Mouse (Mus musculus) myocyte (in vitro differentiated cells): Measurements from ENCODE around the gene Elmsan1. TPM values are rescaled to one million over a fixed set of nuclear protein-coding genes. Genes with fewer than 3 reads are reported as not detected.
A peak's percentile ranks its signal among the peaks of the same experiment; 100 is the strongest.

Experiments
- H3K27me3 ChIP-seq: one replicate; pipeline ENCODE4 v1.6.1; 2011; ENCODE audit not compliant: control insufficient read depth, insufficient read depth, insufficient read length
- H3K36me3 ChIP-seq: one replicate; pipeline ENCODE4 v1.6.1; 2011; ENCODE audit not compliant: control insufficient read depth, insufficient read depth
- H3K4me2 ChIP-seq: one replicate; pipeline ENCODE4 v1.6.1; 2011; ENCODE audit warnings: low read depth, control low read depth
- H3K4me3 ChIP-seq: one replicate; pipeline ENCODE4 v1.5.1; 2011; ENCODE audit warnings: mild to moderate bottlenecking, control low read depth, moderate library complexity
- H3K79me2 ChIP-seq: one replicate; pipeline ENCODE4 v1.6.1; 2011; ENCODE audit not compliant: control insufficient read depth, insufficient read depth
- H3ac ChIP-seq: one replicate; pipeline ENCODE4 v1.6.1; 2011; ENCODE audit not compliant: control insufficient read depth, insufficient read length
- CEBPB ChIP-seq: IDR thresholded peaks from 2 replicates; pipeline ENCODE4 v1.6.1; 2011; ENCODE audit warnings: mild to moderate bottlenecking, moderate library complexity; ENCODE audit not compliant: poor library complexity, insufficient read depth, severe bottlenecking
- E2F4 ChIP-seq: IDR thresholded peaks from one replicate; pipeline ENCODE4 v1.6.1; 2011; ENCODE audit warnings: mild to moderate bottlenecking, control low read depth, moderate library complexity; ENCODE audit not compliant: insufficient read depth
- MAX ChIP-seq: IDR thresholded peaks from one replicate; pipeline ENCODE4 v1.6.1; 2011; ENCODE audit warnings: low read depth, mild to moderate bottlenecking, control low read depth
- MYOD1 ChIP-seq, 3 experiments: IDR thresholded peaks; one replicate each; pipeline ENCODE4 v1.6.1; 2011; ENCODE audit warnings: control low read depth in 2 of 3, low read depth in 2 of 3, mild to moderate bottlenecking in 2 of 3, moderate library complexity in 1 of 3; ENCODE audit not compliant: insufficient read length in 2 of 3, control insufficient read depth in 1 of 3
- MYOG ChIP-seq, 3 experiments: IDR thresholded peaks; one replicate each; pipeline ENCODE4 v1.6.1; 2011; ENCODE audit warnings: control low read depth in 2 of 3, low read depth in 2 of 3, mild to moderate bottlenecking in 2 of 3; ENCODE audit not compliant: insufficient read length in 2 of 3, control insufficient read depth in 1 of 3, insufficient read depth in 1 of 3
- POLR2A ChIP-seq: IDR thresholded peaks from one replicate; pipeline ENCODE4 v1.6.1; 2011; ENCODE audit warnings: low read depth, mild to moderate bottlenecking, control low read depth, moderate library complexity; ENCODE audit not compliant: insufficient read length
- POLR2AphosphoS2 ChIP-seq: IDR thresholded peaks from one replicate; pipeline ENCODE4 v1.6.1; 2011; ENCODE audit warnings: low read depth, control low read depth; ENCODE audit not compliant: insufficient read length
- REST ChIP-seq: IDR thresholded peaks from one replicate; pipeline ENCODE4 v1.6.1; 2011; ENCODE audit warnings: mild to moderate bottlenecking, control low read depth, moderate library complexity; ENCODE audit not compliant: insufficient read depth, insufficient read length
- SRF ChIP-seq: IDR thresholded peaks from one replicate; pipeline ENCODE4 v1.6.1; 2011; ENCODE audit warnings: low read depth; ENCODE audit not compliant: control insufficient read depth, insufficient read length
- TCF12 ChIP-seq: IDR thresholded peaks from one replicate; pipeline ENCODE4 v1.6.1; 2011; ENCODE audit warnings: mild to moderate bottlenecking, control low read depth; ENCODE audit not compliant: poor library complexity, insufficient read depth, severe bottlenecking
- TCF3 ChIP-seq: IDR thresholded peaks from one replicate; pipeline ENCODE4 v1.6.1; 2011; ENCODE audit warnings: low read depth, control low read depth; ENCODE audit not compliant: insufficient read length
- USF1 ChIP-seq: IDR thresholded peaks from one replicate; pipeline ENCODE4 v1.6.1; 2011; ENCODE audit warnings: low read depth, mild to moderate bottlenecking, control low read depth, moderate library complexity
- polyA plus RNA-seq: library from polyadenylated mRNA; unstranded; fragments of >200 nt; fragmentation: generic; extraction: Trizol; gene quantifications from one replicate; pipeline ENCODE4 v1.2.1, GENCODE M21; 2012; ENCODE audit warnings: missing spikeins

The Elmsan1 gene
- polyA plus RNA-seq, 1 experiment, result 13.7 TPM

DNA sequence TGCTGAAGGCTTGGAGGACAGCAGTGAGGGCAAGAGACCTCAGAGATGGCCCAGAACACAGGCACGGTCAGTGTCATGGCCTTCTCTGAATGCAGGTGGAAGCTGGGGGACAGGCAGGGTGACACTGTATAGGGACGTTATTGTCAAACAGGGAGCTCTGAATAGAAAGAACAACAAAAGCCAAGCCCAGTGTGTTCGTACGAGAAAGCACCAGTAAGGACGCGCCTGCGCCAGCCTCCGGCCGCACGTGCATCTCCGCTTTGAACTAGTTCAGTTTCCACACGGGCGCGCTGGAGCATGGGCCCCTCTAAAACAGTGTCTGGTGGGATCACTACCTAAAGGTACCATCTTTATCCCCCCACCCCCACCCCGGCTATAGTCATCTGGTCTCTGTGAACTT, 68.7 kb downstream of the Elmsan1 start:
- peak; percentile 39 for TF ChIP-seq POLR2AphosphoS2
- no peak for TF ChIP-seq CEBPB
- H3K79me2 ChIP-seq, result no peaks in the 10 kb centered on the region
- H3K4me3 ChIP-seq, result no peak overlapping the region
- H3K36me3 ChIP-seq, result peaks cover 25% of the 10 kb centered on the region
- no peak overlapping the region for H3ac ChIP-seq
- no peaks in the 10 kb centered on the region for H3K27me3 ChIP-seq
- H3K4me2 ChIP-seq, result no peak overlapping the region

DNA sequence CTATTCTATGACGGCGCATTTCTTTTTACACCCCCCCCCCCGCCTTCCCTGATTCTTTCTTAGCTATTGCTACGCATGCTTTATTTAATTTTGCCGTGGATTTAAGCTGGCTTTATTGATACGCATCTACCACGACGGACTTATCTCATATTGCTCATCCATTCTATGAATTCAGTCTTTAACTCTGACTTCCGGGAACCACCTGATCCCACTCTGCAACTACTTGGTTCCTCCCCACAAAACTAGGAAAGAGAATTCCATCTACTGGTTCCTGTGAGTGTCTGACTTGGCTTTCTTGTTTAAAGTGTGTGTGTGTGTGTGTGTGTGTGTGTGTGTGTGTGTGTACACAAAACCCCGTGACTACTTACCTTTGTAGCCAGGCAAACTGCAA, 70.1 kb downstream of the Elmsan1 start:
- Histone ChIP-seq H3K27me3 (no peaks in the 10 kb centered on the region), H3K36me3 (peaks cover 23% of the 10 kb centered on the region), H3ac (no peak overlapping the region), H3K79me2 (no peaks in the 10 kb centered on the region), H3K4me2 (no peak overlapping the region), H3K4me3 (no peak overlapping the region)
- TF ChIP-seq MYOG (IDR thresholded peaks at IDR 0.05; ENCODE audit: control insufficient read depth in 1 of 3, insufficient read depth in 1 of 3, insufficient read length in 2 of 3, low read depth in 2 of 3) (no peak), TCF12 (no peak), SRF (no peak), MYOD1 (IDR thresholded peaks at IDR 0.05; ENCODE audit: control insufficient read depth in 1 of 3, insufficient read length in 2 of 3, low read depth in 2 of 3) (no peak), USF1 (no peak), REST (no peak), E2F4 (no peak), MAX (no peak), POLR2AphosphoS2 (no peak), POLR2A (no peak), CEBPB (no peak), TCF3 (no peak)

GRCm38 (mm10) chr12:84147954-84148621, 70.6 kb downstream of the Elmsan1 start, which contains the start of gene Pnma1:
Gene Pnma1, minus strand, starts transcription at chr12:84148489.
- no peaks in the 10 kb centered on the region for H3K27me3 ChIP-seq
- H3K4me2 ChIP-seq, result no peak within 1 kb of the TSS
- peaks cover 20% of the 10 kb centered on the region for H3K36me3 ChIP-seq
- no peaks in the 10 kb centered on the region for H3K79me2 ChIP-seq
- no peak within 1 kb of the TSS for H3ac ChIP-seq
- no peak within 1 kb of the TSS for H3K4me3 ChIP-seq
- TF ChIP-seq SRF (no peak), POLR2AphosphoS2 (peak; percentile 72), TCF12 (no peak), MYOD1 (IDR thresholded peaks at IDR 0.05; ENCODE audit: control insufficient read depth in 1 of 3, insufficient read length in 2 of 3, low read depth in 2 of 3) (peak in 1 of 3 experiments; percentile 3)

DNA sequence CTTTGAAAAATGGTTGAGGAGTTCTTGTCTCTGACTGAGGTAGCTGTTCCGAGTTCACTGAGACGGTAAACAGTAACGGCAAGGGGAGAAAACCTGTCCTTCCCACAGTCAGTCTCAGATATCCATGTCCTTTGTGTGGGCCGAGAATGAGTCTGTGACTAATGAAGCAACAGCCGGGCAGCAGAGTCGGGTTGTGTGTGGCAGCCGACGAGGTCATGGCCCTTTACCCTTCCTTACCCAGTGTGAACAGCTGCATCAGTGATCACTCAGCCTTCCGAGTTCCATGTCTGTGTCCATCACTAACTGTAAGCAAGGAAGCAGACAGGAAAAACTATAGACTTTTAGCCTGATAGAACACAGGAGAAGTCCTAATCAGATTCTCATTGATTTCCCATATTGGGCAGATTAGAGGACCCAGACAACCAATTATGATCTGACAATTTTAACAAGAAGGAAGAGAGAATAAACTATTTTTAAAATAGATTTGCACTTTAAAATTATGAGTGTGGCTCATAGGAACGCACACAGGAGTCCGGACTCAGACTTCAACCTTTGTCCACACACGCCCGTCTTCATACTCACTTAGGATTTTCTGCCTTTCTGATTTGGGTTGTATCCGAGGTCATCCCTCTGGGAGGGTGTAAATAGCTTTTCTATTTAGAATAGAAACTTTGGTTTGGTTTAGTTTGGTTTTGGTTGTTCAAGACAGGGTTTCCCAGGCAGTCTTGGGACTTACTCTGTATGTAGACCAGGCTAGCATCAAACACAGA, 76.2 kb downstream of the Elmsan1 start:
- TF ChIP-seq TCF12 (peak; percentile 77), MYOD1 (IDR thresholded peaks at IDR 0.05; ENCODE audit: control insufficient read depth in 1 of 3, insufficient read length in 2 of 3, low read depth in 2 of 3) (peak; percentile 91 to 100 (median 98)), MYOG (IDR thresholded peaks at IDR 0.05; ENCODE audit: control insufficient read depth in 1 of 3, insufficient read depth in 1 of 3, insufficient read length in 2 of 3, low read depth in 2 of 3) (peak; percentile 94 to 99 (median 94)), MAX (no peak), POLR2A (no peak), TCF3 (peak; percentile 81)
- Histone ChIP-seq H3K36me3 (peaks cover 5% of the 10 kb centered on the region), H3K27me3 (no peaks in the 10 kb centered on the region)

DNA sequence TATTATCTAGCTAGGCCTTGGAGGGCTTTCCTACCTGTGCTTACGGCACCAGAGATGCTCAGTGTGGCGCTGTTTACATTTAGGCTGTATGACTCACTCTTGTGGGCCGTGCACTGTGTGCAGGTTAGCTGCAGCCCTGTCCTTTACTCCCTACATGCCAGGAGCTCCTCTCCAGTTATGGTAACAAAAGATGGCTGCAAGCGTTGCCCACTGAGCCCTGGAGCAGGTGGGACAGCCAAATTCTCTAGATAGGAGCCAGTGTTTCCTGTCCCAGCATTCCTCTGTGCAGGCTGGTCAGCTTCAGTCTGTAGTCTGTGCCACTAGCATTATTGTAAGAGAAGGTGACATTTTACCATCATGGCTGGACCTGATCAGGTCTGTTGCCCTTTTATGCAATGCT, 77.4 kb downstream of the Elmsan1 start:
- Histone ChIP-seq H3K36me3 (peaks cover 7% of the 10 kb centered on the region), H3K4me3 (no peak overlapping the region), H3ac (no peak overlapping the region), H3K4me2 (peak overlapping the region; percentile 80), H3K79me2 (no peaks in the 10 kb centered on the region), H3K27me3 (no peaks in the 10 kb centered on the region)
- TF ChIP-seq CEBPB (no peak), MYOD1 (IDR thresholded peaks at IDR 0.05; ENCODE audit: control insufficient read depth in 1 of 3, insufficient read length in 2 of 3, low read depth in 2 of 3) (no peak), TCF3 (no peak), REST (no peak), TCF12 (no peak), MYOG (IDR thresholded peaks at IDR 0.05; ENCODE audit: control insufficient read depth in 1 of 3, insufficient read depth in 1 of 3, insufficient read length in 2 of 3, low read depth in 2 of 3) (no peak), POLR2A (no peak), USF1 (no peak), POLR2AphosphoS2 (no peak), E2F4 (no peak), SRF (no peak)

More for the DNA sequence above, 76.2 kb downstream of the Elmsan1 start:
- H3K4me2 ChIP-seq, result peak overlapping the region; percentile 80
- H3ac ChIP-seq, result no peak overlapping the region
- no peaks in the 10 kb centered on the region for H3K79me2 ChIP-seq
- no peak overlapping the region for H3K4me3 ChIP-seq
